8 mouse cellular contexts compared by ENCODE assay signal in genomic region chr7:24377091-24377865, GRCm38 (mm10). TPM values are rescaled to one million over a fixed set of nuclear protein-coding genes. Genes with fewer than 3 reads are reported as not detected.
DNase-seq lines count a peak whose midpoint lies in the region; ATAC-seq and TF ChIP-seq lines count a peak whose summit lies in the region.

No protein-coding gene starts in this region.

- peak overlapping the region; percentile 58 for H3K4me2 ChIP-seq in limb, embryonic 11.5 days (ENCODE audit: low read depth, severe bottlenecking)
- H3K4me2 ChIP-seq in midbrain, embryonic 12.5 days (replicated peaks): peak overlapping the region; percentile 51

- TF ChIP-seq POLR2A in thymus, adult 2 months (IDR thresholded peaks at IDR 0.05; ENCODE audit: control insufficient read depth, extremely low read depth, insufficient read depth, low read length, poor library complexity): 0 out of 2 replicates have a peak, but pooled peaks have one; percentile 21

- H3K27me3 ChIP-seq in limb, embryonic 11.5 days (ENCODE audit: control insufficient read depth, insufficient read depth, low read length): no peaks in the 10 kb centered on the region
- H3K27me3 ChIP-seq in midbrain, embryonic 12.5 days: peaks cover 18% of the 10 kb centered on the region
- no peaks in the 10 kb centered on the region for H3K27me3 ChIP-seq in thymus, adult 2 months (ENCODE audit: control insufficient read depth, insufficient read depth, low read length)

- no peaks in the 10 kb centered on the region for H3K9me3 ChIP-seq in limb, embryonic 11.5 days (ENCODE audit: control insufficient read depth, low read length)
- H3K9me3 ChIP-seq in midbrain, embryonic 12.5 days: no peaks in the 10 kb centered on the region

- H3K4me3 ChIP-seq in limb, embryonic 11.5 days (ENCODE audit: low read depth, low read length): peak overlapping the region; percentile 10; the same call in 1 of the 2 replicates
- peak overlapping the region; percentile 28 for H3K4me3 ChIP-seq in midbrain, embryonic 12.5 days
- peak overlapping the region; percentile 4 for H3K4me3 ChIP-seq in thymus, adult 2 months (ENCODE audit: control insufficient read depth, insufficient read depth, low read length)

- TF ChIP-seq CTCF in thymus, adult 2 months (IDR thresholded peaks at IDR 0.05; ENCODE audit: borderline replicate concordance, control insufficient read depth, extremely low read depth, insufficient read depth, low read length, poor library complexity): no peak

- WGBS in limb, embryonic 11.5 days: 8% methylated on average over 47 of the region's 49 CpGs
- 6% methylated on average over 46 of the region's 49 CpGs for WGBS in midbrain, embryonic 12.5 days
- WGBS in thymus, adult 2 months: 46% methylated on average over 45 of the region's 49 CpGs

- H3K4me1 ChIP-seq in limb, embryonic 11.5 days (ENCODE audit: control insufficient read depth, insufficient read depth, low read length): peaks cover 26% of the 10 kb centered on the region
- H3K4me1 ChIP-seq in midbrain, embryonic 12.5 days: peaks cover 17% of the 10 kb centered on the region
- peaks cover 78% of the 10 kb centered on the region for H3K4me1 ChIP-seq in thymus, adult 2 months (replicated peaks; ENCODE audit: control insufficient read depth, insufficient read depth, low read length)

- ATAC-seq in common myeloid progenitor, adult 5-6 weeks (replicated peaks; ENCODE audit: low read depth, poor library complexity, severe bottlenecking): peak; percentile 60
- no peak; the same call in 1 of the 2 replicates for ATAC-seq in limb, embryonic 11.5 days (ENCODE audit: insufficient number of reproducible peaks, low FRiP score, low TSS enrichment, low read depth)
- peak; percentile 45 for ATAC-seq in midbrain, embryonic 12.5 days (ENCODE audit: low FRiP score, low read depth)

- H3K36me3 ChIP-seq in limb, embryonic 11.5 days (ENCODE audit: control insufficient read depth, insufficient read depth, low read length): no peaks in the 10 kb centered on the region
- H3K36me3 ChIP-seq in midbrain, embryonic 12.5 days: no peaks in the 10 kb centered on the region
- H3K36me3 ChIP-seq in thymus, adult 2 months (ENCODE audit: control insufficient read depth, insufficient read depth, low read length): peaks cover 47% of the 10 kb centered on the region

- peak; percentile 32 for DNase-seq in right cerebral cortex, postnatal 14 days
- no peak for DNase-seq in right cerebral cortex, adult 2 months (ENCODE audit: low spot score in 2 of 2)
- peak; percentile 13 to 31 for DNase-seq in heart, adult 9 months (ENCODE audit: low spot score in 2 of 2)
- DNase-seq in limb, embryonic 11.5 days (ENCODE audit: low spot score): peak; percentile 72
- DNase-seq in thymus, adult 2 months: peak; percentile 86
- DNase-seq in right cerebral cortex, postnatal 4 days: no peak

- H3K27ac ChIP-seq in limb, embryonic 11.5 days (replicated peaks; ENCODE audit: low read depth, low read length): peak overlapping the region; percentile 52; the same call in 1 of the 2 replicates
- H3K27ac ChIP-seq in midbrain, embryonic 12.5 days (replicated peaks): no peak overlapping the region
- peak overlapping the region; percentile 98 for H3K27ac ChIP-seq in thymus, adult 2 months (ENCODE audit: control insufficient read depth, insufficient read depth, low read length)

- H3K9ac ChIP-seq in limb, embryonic 11.5 days (ENCODE audit: low read length): peak overlapping the region; percentile 47; the same call in 1 of the 2 replicates
- H3K9ac ChIP-seq in midbrain, embryonic 12.5 days (replicated peaks): 0 out of 2 replicates have a peak overlapping the region, but pooled peaks have one; percentile 4

RNA-seq across cellular contexts. Expression of gene Kcnn4, which starts 7.2 kb away (rescaled TPM):
- total RNA-seq in common myeloid progenitor, adult 5-6 weeks (2017): 70.8 and 84.9 TPM in 2 replicates
- 2.6 and 2.7 TPM in 2 replicates for polyA plus RNA-seq in limb, embryonic 11.5 days (2014; fragmentation: Nextera tagmentation; extraction: Ambion mirVana)
- polyA plus RNA-seq in midbrain, embryonic 12.5 days (2016; fragmentation: Nextera tagmentation; extraction: Ambion mirVana): 1.1 and 1.8 TPM in 2 replicates
- 402 and 429 TPM in 2 replicates for polyA plus RNA-seq in thymus, adult 2 months (2012; rRNA removed)

RNA-seq across cellular contexts. Expression of gene Smg9, which starts 22.1 kb away (rescaled TPM):
- total RNA-seq in common myeloid progenitor, adult 5-6 weeks (2017): 25.2 and 33.1 TPM in 2 replicates
- 20.2 and 22.1 TPM in 2 replicates for polyA plus RNA-seq in limb, embryonic 11.5 days (2014; fragmentation: Nextera tagmentation; extraction: Ambion mirVana)
- polyA plus RNA-seq in midbrain, embryonic 12.5 days (2016; fragmentation: Nextera tagmentation; extraction: Ambion mirVana): 30.9 and 32.4 TPM in 2 replicates
- polyA plus RNA-seq in thymus, adult 2 months (2012; rRNA removed): 166 and 168 TPM in 2 replicates

RNA-seq across cellular contexts. Expression of gene Lypd5, which starts 28.3 kb away (rescaled TPM):
- not detected in 2 replicates for total RNA-seq in common myeloid progenitor, adult 5-6 weeks (2017)
- polyA plus RNA-seq in limb, embryonic 11.5 days (2014; fragmentation: Nextera tagmentation; extraction: Ambion mirVana): not detected in 2 replicates
- polyA plus RNA-seq in midbrain, embryonic 12.5 days (2016; fragmentation: Nextera tagmentation; extraction: Ambion mirVana): not detected in 2 replicates
- polyA plus RNA-seq in thymus, adult 2 months (2012; rRNA removed): 0.85 and 1.00 TPM in 2 replicates

RNA-seq across cellular contexts. Expression of gene Tescl, which starts 43.5 kb away (rescaled TPM):
- not detected in 2 replicates for total RNA-seq in common myeloid progenitor, adult 5-6 weeks (2017)
- polyA plus RNA-seq in limb, embryonic 11.5 days (2014; fragmentation: Nextera tagmentation; extraction: Ambion mirVana): not detected in 2 replicates
- not detected in 2 replicates for polyA plus RNA-seq in midbrain, embryonic 12.5 days (2016; fragmentation: Nextera tagmentation; extraction: Ambion mirVana)
- 0.12 TPM in 1 of 2 replicates, not detected in the other for polyA plus RNA-seq in thymus, adult 2 months (2012; rRNA removed)

Comparison
In these comparisons a context has a peak if more than half of its experiments do, and no peak if none do; other contexts are left out.
1. DNase-seq: peak in right cerebral cortex, postnatal 14 days (single experiment), heart, adult 9 months (2 of 2), limb, embryonic 11.5 days (single experiment) and thymus, adult 2 months (single experiment); none in right cerebral cortex, adult 2 months (0 of 2) and right cerebral cortex, postnatal 4 days (single experiment).
2. RNA of gene Kcnn4, which starts 7.2 kb away (polyA plus RNA-seq): 402 to 429 TPM in thymus, adult 2 months; 2.6 to 2.7 TPM in limb, embryonic 11.5 days and 1.1 to 1.8 TPM in midbrain, embryonic 12.5 days; every median in the first group is over 100 times any median in the second.
3. Peak in every context shown above with its lines, with median percentiles within 50 percentile points of each other: H3K4me3 ChIP-seq.